In genomic region chr6:42583488-42583872, GRCm38 (mm10) we compare ENCODE assay signal across 8 mouse cellular contexts. TPM values are rescaled to one million over a fixed set of nuclear protein-coding genes. Genes with fewer than 3 reads are reported as not detected.
DNase-seq lines count a peak whose midpoint lies in the region; ATAC-seq and TF ChIP-seq lines count a peak whose summit lies in the region.

No protein-coding gene starts in this region.

- no peaks in the 10 kb centered on the region for H3K9me3 ChIP-seq in midbrain, embryonic 10.5 days (replicated peaks)
- H3K9me3 ChIP-seq in midbrain, embryonic 16.5 days (replicated peaks; ENCODE audit: control insufficient read depth, low read length, poor library complexity, severe bottlenecking) = no peaks in the 10 kb centered on the region
- H3K9me3 ChIP-seq in neural tube, embryonic 12.5 days = no peaks in the 10 kb centered on the region

- no peak overlapping the region for H3K9ac ChIP-seq in midbrain, embryonic 16.5 days (ENCODE audit: low read depth, low read length)
- no peak overlapping the region for H3K9ac ChIP-seq in liver, adult 2 months (ENCODE audit: low read depth, low read length)
- H3K9ac ChIP-seq in neural tube, embryonic 12.5 days = no peak overlapping the region

- no peak overlapping the region for H3K27ac ChIP-seq in midbrain, embryonic 10.5 days (replicated peaks)
- no peak overlapping the region for H3K27ac ChIP-seq in midbrain, embryonic 16.5 days (ENCODE audit: low read length)
- no peak overlapping the region for H3K27ac ChIP-seq in liver, adult 2 months (replicated peaks; ENCODE audit: insufficient read depth, low read depth, low read length)
- H3K27ac ChIP-seq in neural tube, embryonic 12.5 days = no peak overlapping the region
- H3K27ac ChIP-seq in thymus, adult 2 months (ENCODE audit: control insufficient read depth, insufficient read depth, low read length) = no peak overlapping the region

- TF ChIP-seq POLR2A in liver, adult 2 months (IDR thresholded peaks at IDR 0.05; ENCODE audit: extremely low read depth, insufficient read depth, low read length) = no peak
- no peak for TF ChIP-seq POLR2A in thymus, adult 2 months (IDR thresholded peaks at IDR 0.05; ENCODE audit: control insufficient read depth, extremely low read depth, insufficient read depth, low read length, poor library complexity)

- 2% methylated on average over 7 of the region's 7 CpGs for WGBS in midbrain, embryonic 10.5 days
- WGBS in midbrain, embryonic 16.5 days = 3% methylated on average over 7 of the region's 7 CpGs
- 0% methylated on average over 7 of the region's 7 CpGs for WGBS in liver, adult 2 months
- WGBS in neural tube, embryonic 12.5 days = 1% methylated on average over 7 of the region's 7 CpGs
- WGBS in thymus, adult 2 months = under 1% methylated on average over 7 of the region's 7 CpGs

- H3K27me3 ChIP-seq in midbrain, embryonic 10.5 days (ENCODE audit: low read depth, poor library complexity, severe bottlenecking) = no peaks in the 10 kb centered on the region
- H3K27me3 ChIP-seq in midbrain, embryonic 16.5 days (ENCODE audit: control insufficient read depth, insufficient read depth, low read depth, low read length) = no peaks in the 10 kb centered on the region
- no peaks in the 10 kb centered on the region for H3K27me3 ChIP-seq in liver, adult 2 months (ENCODE audit: control insufficient read depth, insufficient read depth, low read length)
- H3K27me3 ChIP-seq in neural tube, embryonic 12.5 days (replicated peaks) = no peaks in the 10 kb centered on the region
- H3K27me3 ChIP-seq in thymus, adult 2 months (ENCODE audit: control insufficient read depth, insufficient read depth, low read length) = no peaks in the 10 kb centered on the region

- no peak for ATAC-seq in midbrain, embryonic 16.5 days
- peak; percentile 81 for ATAC-seq in granulocyte monocyte progenitor cell, adult 5-6 weeks (replicated peaks; ENCODE audit: poor library complexity, severe bottlenecking)
- ATAC-seq in neural tube, embryonic 12.5 days (ENCODE audit: low FRiP score, low read depth) = no peak

- peak; percentile 58 for DNase-seq in midbrain, embryonic 10.5 days (ENCODE audit: low spot score)
- peak; percentile 80 to 81 for DNase-seq in cerebellum, postnatal 10 days
- peak; percentile 82 for DNase-seq in kidney, postnatal 10 days
- DNase-seq in liver, adult 2 months (ENCODE audit: extremely low read depth, low read depth, low spot score) = peak; percentile 9
- peak; percentile 52 for DNase-seq in thymus, adult 2 months

- no peaks in the 10 kb centered on the region for H3K79me2 ChIP-seq in liver, adult 2 months (ENCODE audit: control insufficient read depth, insufficient read depth, low read length)

- H3K4me3 ChIP-seq in midbrain, embryonic 10.5 days = no peak overlapping the region
- no peak overlapping the region for H3K4me3 ChIP-seq in midbrain, embryonic 16.5 days (ENCODE audit: low read depth, low read length)
- H3K4me3 ChIP-seq in liver, adult 2 months (ENCODE audit: insufficient read depth, low read depth, low read length) = no peak overlapping the region
- H3K4me3 ChIP-seq in neural tube, embryonic 12.5 days = no peak overlapping the region
- no peak overlapping the region for H3K4me3 ChIP-seq in thymus, adult 2 months (ENCODE audit: control insufficient read depth, insufficient read depth, low read length)

- TF ChIP-seq CTCF in liver, adult 2 months (IDR thresholded peaks at IDR 0.05; ENCODE audit: low read depth, low read length) = peak; percentile 74
- no peak for TF ChIP-seq CTCF in thymus, adult 2 months (IDR thresholded peaks at IDR 0.05; ENCODE audit: borderline replicate concordance, control insufficient read depth, extremely low read depth, insufficient read depth, low read length, poor library complexity)

- no peak overlapping the region for H3K4me2 ChIP-seq in midbrain, embryonic 16.5 days (ENCODE audit: low read length)
- peak overlapping the region; percentile 32; the same call in 1 of the 2 replicates for H3K4me2 ChIP-seq in neural tube, embryonic 12.5 days (replicated peaks)

- no peaks in the 10 kb centered on the region for H3K4me1 ChIP-seq in midbrain, embryonic 10.5 days
- H3K4me1 ChIP-seq in midbrain, embryonic 16.5 days (ENCODE audit: control insufficient read depth, insufficient read depth, low read length) = no peaks in the 10 kb centered on the region
- H3K4me1 ChIP-seq in liver, adult 2 months (ENCODE audit: control insufficient read depth, insufficient read depth, low read length) = no peaks in the 10 kb centered on the region
- no peaks in the 10 kb centered on the region for H3K4me1 ChIP-seq in neural tube, embryonic 12.5 days
- no peaks in the 10 kb centered on the region for H3K4me1 ChIP-seq in thymus, adult 2 months (replicated peaks; ENCODE audit: control insufficient read depth, insufficient read depth, low read length)

- no peaks in the 10 kb centered on the region for H3K36me3 ChIP-seq in midbrain, embryonic 10.5 days
- no peaks in the 10 kb centered on the region for H3K36me3 ChIP-seq in midbrain, embryonic 16.5 days (ENCODE audit: control insufficient read depth, insufficient read depth, low read length)
- H3K36me3 ChIP-seq in liver, adult 2 months (ENCODE audit: control insufficient read depth, insufficient read depth, low read length) = no peaks in the 10 kb centered on the region
- H3K36me3 ChIP-seq in neural tube, embryonic 12.5 days = no peaks in the 10 kb centered on the region
- no peaks in the 10 kb centered on the region for H3K36me3 ChIP-seq in thymus, adult 2 months (ENCODE audit: control insufficient read depth, insufficient read depth, low read length)

RNA-seq across cellular contexts. Expression of gene Tcaf3, which starts 14.0 kb away (rescaled TPM):
- not detected in 2 replicates for polyA plus RNA-seq in midbrain, embryonic 10.5 days (2016; fragmentation: Nextera tagmentation; extraction: Ambion mirVana)
- polyA plus RNA-seq in midbrain, embryonic 16.5 days (2015; fragmentation: Nextera tagmentation; extraction: Ambion mirVana) = not detected in 2 replicates
- total RNA-seq in granulocyte monocyte progenitor cell, adult 5-6 weeks (2014; fragmentation: Nextera tagmentation) = not detected in 2 replicates
- total RNA-seq in granulocyte monocyte progenitor cell, adult 5-6 weeks (2017) = not detected in 2 replicates
- not detected in 2 replicates for total RNA-seq in liver, adult 2 months (2014; rRNA removed)
- polyA plus RNA-seq in liver, adult 2 months (2012; rRNA removed) = not detected in 2 replicates
- polyA plus RNA-seq in neural tube, embryonic 12.5 days (2016; fragmentation: Nextera tagmentation; extraction: Ambion mirVana) = not detected in 2 replicates
- not detected in 2 replicates for polyA plus RNA-seq in thymus, adult 2 months (2012; rRNA removed)

RNA-seq across cellular contexts. Expression of gene Olfr455, which starts 36.1 kb away (rescaled TPM):
- polyA plus RNA-seq in midbrain, embryonic 10.5 days (2016; fragmentation: Nextera tagmentation; extraction: Ambion mirVana) = not detected in 2 replicates
- not detected in 2 replicates for polyA plus RNA-seq in midbrain, embryonic 16.5 days (2015; fragmentation: Nextera tagmentation; extraction: Ambion mirVana)
- total RNA-seq in granulocyte monocyte progenitor cell, adult 5-6 weeks (2014; fragmentation: Nextera tagmentation) = not detected in 2 replicates
- not detected in 2 replicates for total RNA-seq in granulocyte monocyte progenitor cell, adult 5-6 weeks (2017)
- total RNA-seq in liver, adult 2 months (2014; rRNA removed) = not detected in 2 replicates
- not detected in 2 replicates for polyA plus RNA-seq in liver, adult 2 months (2012; rRNA removed)
- not detected in 2 replicates for polyA plus RNA-seq in neural tube, embryonic 12.5 days (2016; fragmentation: Nextera tagmentation; extraction: Ambion mirVana)
- polyA plus RNA-seq in thymus, adult 2 months (2012; rRNA removed) = not detected in 2 replicates

Comparison
In these comparisons a context has a peak if more than half of its experiments do, and no peak if none do; other contexts are left out.
1. DNase-seq: peak in every context shown above with its lines; median percentile 82 in kidney, postnatal 10 days; 80 in cerebellum, postnatal 10 days; 58 in midbrain, embryonic 10.5 days; 52 in thymus, adult 2 months; 9 in liver, adult 2 months.